Comparison of ENCODE assay signal across 8 mouse cellular contexts in the genomic region with DNA sequence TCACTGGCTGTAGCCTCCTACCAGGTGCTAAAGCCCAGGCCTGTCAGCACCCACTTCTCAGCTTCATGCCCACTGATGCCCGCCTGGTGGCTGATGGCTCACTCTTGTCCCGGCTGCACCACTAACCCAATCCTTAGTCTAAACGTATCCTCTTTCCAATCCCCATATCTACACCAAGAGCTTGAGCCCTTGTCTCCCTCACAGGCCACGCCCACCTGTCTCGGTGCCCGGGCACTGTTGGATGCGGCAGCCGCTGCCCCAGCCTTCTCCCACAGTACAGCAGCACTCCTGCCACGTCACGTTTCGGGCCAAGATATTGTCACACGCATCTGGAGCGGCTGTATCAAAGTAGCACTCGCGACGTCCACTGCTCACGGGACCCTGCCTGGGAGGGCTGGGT. TPM values are rescaled to one million over a fixed set of nuclear protein-coding genes. Genes with fewer than 3 reads are reported as not detected.
DNase-seq lines count a peak whose midpoint lies in the region; ATAC-seq lines count a peak whose summit lies in the region.

No protein-coding gene starts in this region.

- peak overlapping the region; percentile 49 for H3K4me2 ChIP-seq in hindbrain, embryonic 14.5 days (replicated peaks)
- peak overlapping the region; percentile 52 for H3K4me2 ChIP-seq in lung, embryonic 15.5 days

- WGBS in hindbrain, embryonic 14.5 days = 5% methylated on average over 17 of the region's 17 CpGs
- 11% methylated on average over 17 of the region's 17 CpGs for WGBS in lung, embryonic 15.5 days

- H3K9ac ChIP-seq in hindbrain, embryonic 14.5 days = peak overlapping the region; percentile 51
- 0 out of 2 replicates have a peak overlapping the region, but pooled peaks have one; percentile 10 for H3K9ac ChIP-seq in lung, embryonic 15.5 days

- H3K9me3 ChIP-seq in hindbrain, embryonic 14.5 days (ENCODE audit: control insufficient read depth, low read length) = 0 out of 2 replicates have a peak, but pooled peaks cover 9% of the 10 kb centered on the region
- peaks cover 4% of the 10 kb centered on the region; the same call in 1 of the 2 replicates for H3K9me3 ChIP-seq in lung, embryonic 15.5 days

- H3K36me3 ChIP-seq in hindbrain, embryonic 14.5 days (replicated peaks; ENCODE audit: control insufficient read depth, insufficient read depth) = no peaks in the 10 kb centered on the region; the same call in 1 of the 2 replicates
- H3K36me3 ChIP-seq in lung, embryonic 15.5 days = peaks cover 34% of the 10 kb centered on the region

- peaks cover 3% of the 10 kb centered on the region; the same call in 1 of the 2 replicates for H3K4me1 ChIP-seq in hindbrain, embryonic 14.5 days (replicated peaks; ENCODE audit: control insufficient read depth, insufficient read depth, low read length)
- H3K4me1 ChIP-seq in lung, embryonic 15.5 days = peaks cover 24% of the 10 kb centered on the region

- peak overlapping the region; percentile 17 for H3K4me3 ChIP-seq in hindbrain, embryonic 14.5 days (replicated peaks; ENCODE audit: low read length)
- peak overlapping the region; percentile 24 for H3K4me3 ChIP-seq in lung, embryonic 15.5 days

- H3K27me3 ChIP-seq in hindbrain, embryonic 14.5 days (ENCODE audit: control insufficient read depth, insufficient read depth, low read length) = peaks cover 14% of the 10 kb centered on the region; the same call in 1 of the 2 replicates
- H3K27me3 ChIP-seq in lung, embryonic 15.5 days = no peaks in the 10 kb centered on the region

- no peak overlapping the region for H3K27ac ChIP-seq in hindbrain, embryonic 14.5 days
- peak overlapping the region; percentile 69 for H3K27ac ChIP-seq in lung, embryonic 15.5 days

- ATAC-seq in erythroid progenitor cell, adult 5-6 weeks (replicated peaks; ENCODE audit: low FRiP score, poor library complexity, severe bottlenecking) = 0 out of 2 replicates have a peak, but pooled peaks have one; percentile 42
- ATAC-seq in hindbrain, embryonic 14.5 days (ENCODE audit: low FRiP score) = 0 out of 2 replicates have a peak, but pooled peaks have one; percentile 47
- no peak for ATAC-seq in lung, embryonic 15.5 days (ENCODE audit: borderline replicate concordance, extremely low read depth, low FRiP score, low TSS enrichment)

- peak; percentile 57 to 61 for DNase-seq in cerebellum, adult 18-20 months
- DNase-seq in cerebellum, adult 8-10 months = no peak
- DNase-seq in ES-CJ7 (ENCODE audit: low read depth, low spot score) = peak; percentile 83
- DNase-seq in hindbrain, embryonic 14.5 days (ENCODE audit: low spot score) = peak; percentile 47
- peak; percentile 52 for DNase-seq in testis, postnatal 14 days (ENCODE audit: low spot score)
- no peak for DNase-seq in ovary, postnatal 14 days (ENCODE audit: low spot score)

RNA-seq across cellular contexts. Expression of a gene that starts 27.2 kb away (rescaled TPM):
- not detected in 2 replicates for total RNA-seq in erythroid progenitor cell, adult 5-6 weeks (2015; ENCODE audit: low replicate concordance)
- total RNA-seq in erythroid progenitor cell, adult 5-6 weeks (2017; ENCODE audit: low replicate concordance) = 0.61 TPM in 1 of 2 replicates, not detected in the other
- 10.4 TPM in 2 replicates for polyA plus RNA-seq in hindbrain, embryonic 14.5 days (2014; fragmentation: Nextera tagmentation; extraction: Ambion mirVana)
- polyA plus RNA-seq in lung, embryonic 15.5 days (2015; fragmentation: Nextera tagmentation; extraction: Ambion mirVana) = 96.2 and 102 TPM in 2 replicates

RNA-seq across cellular contexts. Expression of a gene that starts 45.5 kb away (rescaled TPM):
- total RNA-seq in erythroid progenitor cell, adult 5-6 weeks (2015; ENCODE audit: low replicate concordance) = 11.5 and 20.5 TPM in 2 replicates
- 4.7 and 5.1 TPM in 2 replicates for total RNA-seq in erythroid progenitor cell, adult 5-6 weeks (2017; ENCODE audit: low replicate concordance)
- polyA plus RNA-seq in hindbrain, embryonic 14.5 days (2014; fragmentation: Nextera tagmentation; extraction: Ambion mirVana) = 30.6 and 34.6 TPM in 2 replicates
- polyA plus RNA-seq in lung, embryonic 15.5 days (2015; fragmentation: Nextera tagmentation; extraction: Ambion mirVana) = 48.3 and 51.4 TPM in 2 replicates

RNA-seq across cellular contexts. Expression of a gene that starts 46.9 kb away (rescaled TPM):
- 8.0 TPM in 1 of 2 replicates, not detected in the other for total RNA-seq in erythroid progenitor cell, adult 5-6 weeks (2015; ENCODE audit: low replicate concordance)
- total RNA-seq in erythroid progenitor cell, adult 5-6 weeks (2017; ENCODE audit: low replicate concordance) = not detected in 2 replicates
- polyA plus RNA-seq in hindbrain, embryonic 14.5 days (2014; fragmentation: Nextera tagmentation; extraction: Ambion mirVana) = not detected in 2 replicates
- polyA plus RNA-seq in lung, embryonic 15.5 days (2015; fragmentation: Nextera tagmentation; extraction: Ambion mirVana) = 0.79 and 1.3 TPM in 2 replicates

RNA-seq across cellular contexts. Expression of a gene that starts 52.1 kb away (rescaled TPM):
- total RNA-seq in erythroid progenitor cell, adult 5-6 weeks (2015; ENCODE audit: low replicate concordance) = 0.72 TPM in 1 of 2 replicates, not detected in the other
- under 0.01 and 2.0 TPM in 2 replicates for total RNA-seq in erythroid progenitor cell, adult 5-6 weeks (2017; ENCODE audit: low replicate concordance)
- polyA plus RNA-seq in hindbrain, embryonic 14.5 days (2014; fragmentation: Nextera tagmentation; extraction: Ambion mirVana) = 36.2 and 39.2 TPM in 2 replicates
- polyA plus RNA-seq in lung, embryonic 15.5 days (2015; fragmentation: Nextera tagmentation; extraction: Ambion mirVana) = 23.6 and 23.8 TPM in 2 replicates

Comparison
In these comparisons a context has a peak if more than half of its experiments do, and no peak if none do; other contexts are left out.
1. DNase-seq: peak in cerebellum, adult 18-20 months (2 of 2), ES-CJ7 (single experiment), hindbrain, embryonic 14.5 days (single experiment) and testis, postnatal 14 days (single experiment); none in cerebellum, adult 8-10 months (single experiment) and ovary, postnatal 14 days (single experiment).